Mouse (Mus musculus) kidney, adult 2 months (tissue): ENCODE data around the gene Ckap2. TPM values are rescaled to one million over a fixed set of nuclear protein-coding genes. Genes with fewer than 3 reads are reported as not detected.

Source experiments
- DNase-seq: peaks from one replicate; pipeline ENCODE4 v3.0.0; 2021
- H3K27ac ChIP-seq: fragments of 200-500 bp; 2 replicates; pipeline ENCODE4 v1.5.1; 2012; ENCODE audit warnings: low read depth, low read length, control low read depth, inconsistent platforms; ENCODE audit not compliant: insufficient read depth
- H3K27me3 ChIP-seq: fragments of 200-500 bp; replicated peaks from 2 replicates; pipeline ENCODE4 v1.6.1; 2012; ENCODE audit warnings: mild to moderate bottlenecking, moderate library complexity, low read length, inconsistent platforms; ENCODE audit not compliant: control insufficient read depth, insufficient read depth
- H3K36me3 ChIP-seq: fragments of 200-500 bp; 2 replicates; pipeline ENCODE4 v1.6.1; 2012; ENCODE audit warnings: mild to moderate bottlenecking, moderate library complexity, low read length, inconsistent platforms; ENCODE audit not compliant: control insufficient read depth, insufficient read depth
- H3K4me1 ChIP-seq: fragments of 200-500 bp; 2 replicates; pipeline ENCODE4 v1.6.1; 2011; ENCODE audit warnings: low read length; ENCODE audit not compliant: control insufficient read depth, insufficient read depth
- H3K4me3 ChIP-seq: fragments of 200-500 bp; 2 replicates; pipeline ENCODE4 v1.5.1; 2011; ENCODE audit warnings: mild to moderate bottlenecking, low read depth, low read length, control low read depth; ENCODE audit not compliant: insufficient read depth
- CTCF ChIP-seq: fragments of 200-500 bp; conservative IDR thresholded peaks from 2 replicates; pipeline ENCODE4 v1.5.1; 2011; ENCODE audit warnings: low read depth, mild to moderate bottlenecking, control low read depth, low read length, moderate library complexity, mixed read lengths; ENCODE audit not compliant: insufficient read depth, insufficient read length
- POLR2A ChIP-seq: fragments of 200-500 bp; IDR thresholded peaks from one replicate; pipeline ENCODE4 v1.6.1; 2011; ENCODE audit warnings: low read depth, low read length, control low read depth
- WGBS: fragments of 180-500 bp; shearing (Covaris S2); methylation state at CpG from one replicate; pipeline ENCODE4 v1.1.7; 2018; 5-methylcytosine and 5-hydroxymethylcytosine counted together
- polyA plus RNA-seq: library from polyadenylated mRNA; depleted of rRNA; stranded (reverse); fragments of >200 nt; gene quantifications from 2 replicates; pipeline ENCODE4 v1.2.3, GENCODE M21; 2012

Ckap2 gene
- polyA plus RNA-seq, 1 experiment = 0.38 TPM

- Histone ChIP-seq H3K27me3 (no peaks in the 10 kb centered on the region), H3K36me3 (no peaks in the 10 kb centered on the region; the same call in 1 of the 2 replicates), H3K27ac (no peak overlapping the region), H3K4me3 (no peak overlapping the region), H3K4me1 (no peaks in the 10 kb centered on the region)
- TF ChIP-seq CTCF (0 out of 2 replicates have a peak, but pooled peaks have one; percentile 10), POLR2A (no peak)
- no peak for DNase-seq
- WGBS = 98% methylated on average over 8 of the region's 8 CpGs
These were observed 13.9 kb upstream of the Ckap2 start for GRCm38 (mm10) chr8:22199481-22199880.

- no peak for DNase-seq
- Histone ChIP-seq H3K27ac (no peak overlapping the region), H3K27me3 (no peaks in the 10 kb centered on the region), H3K4me3 (no peak overlapping the region), H3K36me3 (no peaks in the 10 kb centered on the region), H3K4me1 (peaks cover 2% of the 10 kb centered on the region; the same call in 1 of the 2 replicates)
- 91% methylated on average over 6 of the region's 6 CpGs for WGBS
- TF ChIP-seq POLR2A (no peak), CTCF (no peak)
These were observed 12.3 kb upstream of the Ckap2 start for GRCm38 (mm10) chr8:22197914-22198313.

DNA sequence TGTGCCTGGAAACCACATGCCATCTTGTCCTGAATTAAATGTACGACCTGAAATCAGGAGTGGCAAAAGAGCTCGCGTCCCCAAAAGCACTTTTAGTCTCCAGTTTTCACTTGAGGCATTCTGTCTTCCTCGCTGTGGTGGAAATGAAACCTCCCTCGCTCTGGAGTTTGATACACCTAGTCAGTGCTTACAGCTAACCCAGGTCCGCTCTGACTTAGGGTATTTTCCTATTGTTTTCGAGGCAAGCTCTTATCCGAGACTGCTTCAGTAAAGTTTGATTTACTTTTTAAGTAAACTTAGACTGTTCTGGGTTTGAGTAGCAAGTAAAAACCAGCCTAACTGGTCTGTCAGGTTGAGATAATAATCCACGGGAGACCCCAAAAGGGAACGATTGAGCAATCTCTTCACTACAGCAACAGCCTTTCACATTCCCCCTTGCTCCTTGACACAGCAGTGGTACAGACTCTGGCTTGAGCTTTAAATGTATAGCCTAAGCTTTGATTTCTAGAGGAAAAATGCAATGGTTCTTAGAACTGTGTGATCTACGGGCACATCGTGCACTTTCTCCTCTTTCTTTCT, 7.9 kb upstream of the Ckap2 start:
- peak overlapping the region; percentile 95 for H3K27ac ChIP-seq
- no peaks in the 10 kb centered on the region for H3K36me3 ChIP-seq
- peak; percentile 44 for DNase-seq
- H3K4me1 ChIP-seq = peaks cover 2% of the 10 kb centered on the region; the same call in 1 of the 2 replicates
- no peaks in the 10 kb centered on the region for H3K27me3 ChIP-seq
- WGBS = 11% methylated on average over 12 of the region's 12 CpGs
- H3K4me3 ChIP-seq = peak overlapping the region; percentile 87
- TF ChIP-seq POLR2A (no peak), CTCF (no peak)

- WGBS = under 1% methylated on average over 73 of the region's 73 CpGs
- Histone ChIP-seq H3K4me3 (peak within 1 kb of the TSS; percentile 87), H3K36me3 (no peaks in the 10 kb centered on the region), H3K27ac (peak within 1 kb of the TSS; percentile 95), H3K4me1 (peaks cover 2% of the 10 kb centered on the region; the same call in 1 of the 2 replicates), H3K27me3 (no peaks in the 10 kb centered on the region)
- DNase-seq = peak; percentile 92
- peak; percentile 82 for TF ChIP-seq CTCF
- no peak for TF ChIP-seq POLR2A
These were observed 7.2 kb upstream of the Ckap2 start, which contains the start of gene Vps36 for GRCm38 (mm10) chr8:22192660-22193431. TSS of gene Vps36 (plus strand) at chr8:22192809.

DNA sequence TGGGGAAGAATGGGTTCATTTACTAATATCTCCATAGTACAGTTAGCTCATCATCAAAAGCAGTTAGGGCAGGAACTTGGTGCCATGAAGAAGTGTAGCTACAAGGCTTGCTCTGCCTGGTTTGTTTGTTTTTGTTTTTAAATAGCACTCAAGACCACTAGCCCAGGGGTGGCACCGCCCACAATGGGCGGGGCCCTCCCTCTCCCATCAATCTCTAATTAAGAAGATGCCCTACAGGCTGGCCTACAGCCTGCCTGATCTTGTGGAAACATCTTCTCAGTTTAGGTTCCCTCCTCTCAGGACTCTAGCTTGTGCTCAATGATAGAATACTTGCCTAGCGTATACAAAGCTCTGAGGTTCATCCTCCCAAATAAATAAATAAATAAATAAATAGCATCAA, 735 bp downstream of the Ckap2 start:
- Histone ChIP-seq H3K4me3 (no peak overlapping the region), H3K27me3 (no peaks in the 10 kb centered on the region), H3K4me1 (no peaks in the 10 kb centered on the region), H3K27ac (no peak overlapping the region), H3K36me3 (no peaks in the 10 kb centered on the region)
- TF ChIP-seq POLR2A = no peak
- TF ChIP-seq CTCF = no peak
- whole genome bisulfite sequencing = 7% methylated on average over 3 of the region's 3 CpGs
- no peak for DNase-seq

DNA sequence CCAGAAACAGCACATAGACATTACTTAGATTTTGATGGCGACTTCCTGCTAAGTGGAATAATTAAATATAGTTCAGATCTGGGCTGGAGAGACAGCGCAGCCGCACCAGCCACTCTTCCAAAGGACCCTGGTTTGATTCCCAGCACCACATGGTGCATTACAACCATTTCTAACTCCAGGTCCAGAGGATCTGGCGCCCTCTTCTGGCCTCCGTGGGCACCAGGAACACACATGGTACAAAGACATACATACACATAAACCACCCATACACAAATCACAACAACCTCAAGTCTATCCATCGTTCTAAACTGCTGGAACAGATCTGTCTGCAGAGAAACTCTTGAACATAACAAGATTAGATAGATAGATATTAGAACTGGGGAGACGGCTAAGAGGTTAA, 9.7 kb downstream of the Ckap2 start:
- Histone ChIP-seq H3K4me1 (no peaks in the 10 kb centered on the region), H3K27ac (no peak overlapping the region), H3K4me3 (no peak overlapping the region), H3K36me3 (no peaks in the 10 kb centered on the region), H3K27me3 (no peaks in the 10 kb centered on the region)
- WGBS = 98% methylated on average over 7 of the region's 7 CpGs
- TF ChIP-seq POLR2A = no peak
- no peak for TF ChIP-seq CTCF
- no peak for DNase-seq

DNA sequence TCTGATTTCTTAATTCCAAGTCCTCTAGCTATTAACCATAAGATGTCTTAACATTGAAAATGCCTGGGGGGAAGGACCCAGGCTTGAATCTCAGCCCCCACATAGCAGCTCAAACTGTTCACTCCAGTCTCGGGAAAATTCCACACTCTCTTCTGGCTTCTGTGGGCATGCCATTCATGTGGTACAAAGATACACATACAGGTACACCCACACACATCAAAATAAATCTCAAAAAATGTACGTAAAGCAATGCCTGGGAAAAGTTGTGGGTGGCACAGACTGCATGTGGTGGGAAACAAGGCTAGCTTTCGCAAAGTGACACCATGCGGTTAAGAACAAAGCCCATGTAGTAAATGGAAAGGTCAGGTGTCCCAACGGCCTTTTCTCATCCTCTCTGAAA, 16.5 kb downstream of the Ckap2 start:
- no peaks in the 10 kb centered on the region for H3K27me3 ChIP-seq
- TF ChIP-seq POLR2A = no peak
- no peak overlapping the region for H3K27ac ChIP-seq
- H3K4me3 ChIP-seq = no peak overlapping the region
- H3K36me3 ChIP-seq = no peaks in the 10 kb centered on the region
- 96% methylated on average over 5 of the region's 5 CpGs for WGBS
- DNase-seq = no peak
- peaks cover 5% of the 10 kb centered on the region; the same call in 1 of the 2 replicates for H3K4me1 ChIP-seq
